Mouse (Mus musculus) large intestine, adult 2 months (tissue): ENCODE measurements around the gene Polr2l. TPM values are rescaled to one million over a fixed set of nuclear protein-coding genes. Genes with fewer than 3 reads are reported as not detected.

Experiments used
- DNase-seq: peaks from one replicate; pipeline ENCODE4 v3.0.0-alpha.2; 2012; ENCODE audit warnings: low read depth, low spot score
- WGBS: fragments of 180-500 bp; shearing (Covaris S2); methylation state at CpG from one replicate; pipeline ENCODE4 v1.1.7; 2018; 5-methylcytosine and 5-hydroxymethylcytosine counted together
- polyA plus RNA-seq: library from polyadenylated mRNA; depleted of rRNA; stranded (reverse); fragments of >200 nt; gene quantifications from 2 replicates; pipeline ENCODE4 v1.2.3, GENCODE M21; 2012

The Polr2l gene
- polyA plus RNA-seq, 1 experiment = 43.9 TPM

- no peak for DNase-seq
- WGBS = 84% methylated on average over 2 of the region's 2 CpGs
Observed at GRCm38 (mm10) chr7:141485606-141486005, 10.7 kb upstream of the Polr2l start.

GRCm38 (mm10) chr7:141485186-141485585 lies 10.3 kb upstream of the Polr2l start:
- WGBS = 86% methylated on average over 2 of the region's 2 CpGs
- DNase-seq = no peak

GRCm38 (mm10) chr7:141484186-141485120 lies 9.5 kb upstream of the Polr2l start:
- no peak for DNase-seq
- WGBS = 80% methylated on average over 5 of the region's 5 CpGs

GRCm38 (mm10) chr7:141483114-141483653 lies 8.3 kb upstream of the Polr2l start:
- 56% methylated on average over 6 of the region's 6 CpGs for WGBS
- no peak for DNase-seq

- 30% methylated on average over 11 of the region's 11 CpGs for WGBS
- no peak for DNase-seq
Observed at GRCm38 (mm10) chr7:141482531-141483024, 7.6 kb upstream of the Polr2l start.

DNA sequence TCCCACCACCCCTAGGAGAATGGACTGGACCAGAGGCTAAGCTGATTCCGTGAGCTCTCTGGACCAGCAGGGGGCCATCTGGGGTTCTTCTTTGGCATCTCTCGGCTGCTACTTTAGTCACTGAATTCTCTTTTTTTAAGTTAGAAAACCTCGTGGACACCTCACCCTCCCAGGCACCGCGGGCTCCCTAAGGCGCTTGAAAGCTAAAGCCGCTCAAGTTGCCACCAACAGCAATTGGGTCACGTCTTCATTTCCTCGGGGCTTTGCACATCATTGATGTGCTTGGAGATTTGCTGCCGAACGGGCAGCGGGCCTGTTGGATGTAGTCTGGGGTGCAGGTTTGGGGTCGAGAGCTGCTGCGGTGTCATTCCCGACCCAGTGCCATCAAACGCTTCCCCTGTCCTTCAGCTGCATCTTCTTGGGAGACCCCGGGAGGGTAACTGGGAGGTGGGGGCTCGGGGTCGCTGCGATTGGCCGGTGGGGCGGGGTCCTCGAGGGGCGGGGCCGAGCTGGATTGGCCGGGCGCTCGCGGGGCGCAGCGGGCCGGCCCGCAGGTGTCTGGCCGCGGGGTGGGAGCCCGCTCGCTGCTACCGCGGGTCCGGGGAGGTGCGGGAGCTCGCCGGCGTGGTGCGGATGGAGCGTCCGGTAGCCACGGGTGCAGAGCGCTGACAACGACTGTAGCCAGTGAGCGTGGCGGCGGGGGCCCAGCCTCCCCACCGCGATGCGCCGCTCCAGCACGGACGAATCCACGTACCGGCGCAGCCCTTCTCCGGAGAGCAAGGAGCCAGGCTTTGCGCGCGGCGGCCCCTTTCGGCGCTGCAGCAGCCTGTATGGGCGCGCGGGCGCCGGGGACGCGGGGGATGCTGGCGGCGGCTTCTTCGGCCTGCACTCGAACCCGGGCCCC lies 6.8 kb upstream of the Polr2l start:
- WGBS = 2% methylated on average over 81 of the region's 81 CpGs
- DNase-seq = no peak

DNA sequence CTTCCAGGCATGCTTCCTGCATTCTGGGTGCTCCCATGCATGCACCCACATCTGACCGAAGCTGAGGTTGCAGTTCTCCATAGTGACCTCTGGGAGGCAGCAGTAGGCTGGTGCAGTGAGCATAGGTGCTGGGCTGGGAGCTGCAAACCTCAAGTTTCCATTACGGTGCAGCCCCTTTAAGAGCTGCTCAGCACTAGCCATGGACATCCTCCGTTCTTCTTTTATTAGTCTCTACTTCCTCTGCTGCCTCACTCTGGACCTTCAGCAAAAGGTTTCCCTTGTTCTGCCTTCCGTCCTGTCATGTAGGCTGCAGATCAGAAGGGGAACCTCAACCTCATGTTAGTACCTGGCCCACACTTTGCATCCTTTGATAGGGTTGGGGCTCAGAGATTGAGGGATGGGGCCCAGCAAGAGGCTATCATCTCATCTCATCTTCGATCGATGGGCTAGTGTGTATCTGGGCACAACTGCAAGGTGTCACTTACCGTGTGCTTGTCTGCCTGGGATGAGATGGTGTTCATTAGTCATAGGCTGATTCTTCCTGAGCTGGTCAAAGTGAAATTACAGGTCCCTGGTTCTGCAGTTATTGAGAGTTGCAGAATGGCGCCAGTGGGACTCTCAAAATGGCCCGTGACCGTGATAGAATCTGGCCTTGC lies 6.0 kb upstream of the Polr2l start:
- 12% methylated on average over 10 of the region's 10 CpGs for WGBS
- DNase-seq = no peak

DNA sequence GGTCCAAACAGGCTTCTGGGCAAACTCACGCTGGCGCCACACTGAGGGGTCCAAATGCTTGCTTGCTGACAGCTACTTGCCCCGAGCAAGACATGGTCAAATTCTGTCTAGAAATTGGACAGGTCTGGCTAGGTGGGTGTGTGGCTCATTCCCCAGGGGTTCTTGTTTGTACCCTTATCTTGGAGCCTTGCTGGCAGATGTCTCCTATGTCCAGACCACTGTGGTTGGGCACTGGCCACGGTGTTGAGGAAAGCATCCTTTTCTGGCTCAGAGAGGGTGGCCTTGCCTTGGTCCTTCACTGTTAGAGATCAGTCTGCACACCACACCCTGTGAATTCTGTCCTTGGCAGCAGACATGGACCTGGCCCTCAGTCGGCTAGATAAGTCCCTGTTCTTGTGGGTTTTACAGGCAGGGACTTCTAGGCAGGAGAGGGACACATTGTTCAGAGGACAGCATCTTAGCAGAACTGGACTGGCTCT lies 3.4 kb upstream of the Polr2l start:
- no peak for DNase-seq

DNA sequence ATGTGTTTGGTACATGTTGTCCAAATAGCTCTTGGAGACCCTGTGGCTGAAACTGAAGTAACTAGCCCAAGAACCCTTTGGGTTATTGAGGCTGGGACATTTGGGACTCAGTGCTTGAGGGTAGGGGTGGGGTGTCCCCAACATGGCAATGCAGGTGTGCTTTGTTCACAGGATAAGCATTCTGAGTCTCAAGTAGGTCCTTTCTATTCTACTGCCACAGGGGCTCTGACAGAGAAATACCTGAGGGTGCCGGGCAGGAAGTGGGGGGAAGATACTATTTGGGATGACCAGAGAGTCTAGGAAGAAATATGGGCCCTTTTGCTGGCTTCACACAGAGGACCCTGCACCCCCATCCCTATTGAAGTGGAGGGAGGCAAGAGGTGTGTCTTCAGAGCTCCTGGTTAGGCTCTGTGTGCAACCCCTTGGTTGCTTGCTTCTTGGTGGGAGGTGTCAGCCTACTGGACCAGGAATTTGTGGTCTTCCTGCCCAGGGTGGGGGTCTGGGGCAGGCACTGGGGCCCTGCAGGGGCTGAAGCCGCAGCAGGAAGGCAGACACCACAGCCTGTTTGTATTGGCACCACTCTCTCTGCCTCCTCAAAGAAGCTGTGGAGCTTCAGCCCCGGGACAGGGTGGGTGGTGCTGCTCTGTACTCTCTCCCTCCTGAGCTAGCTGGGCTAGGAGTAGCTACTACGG lies 2.8 kb upstream of the Polr2l start:
- WGBS = 35% methylated on average over 4 of the region's 4 CpGs
- DNase-seq = no peak

More for the DNA sequence above, 3.4 kb upstream of the Polr2l start:
- WGBS = 44% methylated on average over 5 of the region's 5 CpGs

DNA sequence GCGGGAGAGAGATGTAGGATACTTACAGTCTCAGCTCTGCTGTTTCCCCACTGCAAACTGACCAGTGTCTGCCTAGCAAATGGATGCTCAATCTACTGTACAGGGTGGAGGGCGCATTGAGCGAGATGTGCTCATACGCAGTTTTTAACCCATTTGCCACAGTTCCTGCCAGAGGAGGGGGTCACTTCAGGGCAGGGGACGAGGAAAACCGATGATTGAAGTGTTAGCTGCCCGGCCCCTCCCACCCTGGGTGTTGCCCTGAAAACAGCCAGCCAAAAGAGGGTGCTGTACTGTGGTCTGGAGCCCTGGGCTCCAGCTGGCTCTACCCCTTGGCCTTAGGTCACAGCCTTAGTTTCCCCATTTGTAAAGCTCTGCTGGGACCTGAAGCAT lies 2.0 kb upstream of the Polr2l start:
- DNase-seq = no peak
- WGBS = 9% methylated on average over 7 of the region's 7 CpGs

DNA sequence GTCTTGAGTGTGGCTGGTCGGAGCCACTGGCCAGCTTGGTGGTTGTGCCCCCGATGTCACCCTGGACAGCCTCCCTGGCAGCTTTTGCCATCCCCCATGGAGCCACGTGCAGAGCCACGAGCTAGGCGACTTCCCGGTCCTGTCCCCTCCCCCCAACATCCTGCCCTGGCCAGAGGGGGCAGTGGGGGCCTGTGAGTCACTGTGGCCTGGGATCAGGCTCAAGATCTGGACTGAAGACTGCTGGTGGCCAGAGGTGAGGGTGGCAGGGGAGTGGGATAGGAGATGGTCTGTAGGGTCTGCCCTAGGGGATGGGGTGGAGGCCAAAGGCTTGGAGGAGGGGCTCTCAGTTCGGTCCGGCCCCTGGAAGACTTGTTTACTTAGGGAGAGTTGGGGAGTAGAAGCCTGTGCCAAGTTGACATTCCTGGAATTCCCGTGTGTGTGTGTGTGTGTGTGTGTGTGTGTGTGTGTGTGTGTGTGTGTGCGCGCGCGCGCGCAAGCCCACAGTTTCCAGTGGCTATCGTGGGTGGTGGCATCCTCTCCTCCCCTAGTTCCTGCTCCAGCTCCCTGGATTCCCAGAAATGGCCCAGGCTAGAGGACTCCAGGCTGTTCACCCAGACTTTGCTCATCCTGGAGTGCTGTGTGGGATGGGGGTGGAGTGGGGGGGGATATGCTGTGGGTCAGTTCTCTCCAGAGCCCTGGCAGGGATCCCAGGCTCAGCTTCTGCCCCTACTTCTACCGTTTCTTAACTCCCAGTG lies 1.5 kb upstream of the Polr2l start:
- WGBS = 3% methylated on average over 17 of the region's 17 CpGs
- no peak for DNase-seq

- WGBS = under 1% methylated on average over 12 of the region's 12 CpGs
- DNase-seq = no peak
Observed at GRCm38 (mm10) chr7:141475805-141476158, 850 bp upstream of the Polr2l start.

GRCm38 (mm10) chr7:141474160-141474559 lies 772 bp downstream of the Polr2l start:
- DNase-seq = no peak
- 4% methylated on average over 5 of the region's 5 CpGs for WGBS

DNA sequence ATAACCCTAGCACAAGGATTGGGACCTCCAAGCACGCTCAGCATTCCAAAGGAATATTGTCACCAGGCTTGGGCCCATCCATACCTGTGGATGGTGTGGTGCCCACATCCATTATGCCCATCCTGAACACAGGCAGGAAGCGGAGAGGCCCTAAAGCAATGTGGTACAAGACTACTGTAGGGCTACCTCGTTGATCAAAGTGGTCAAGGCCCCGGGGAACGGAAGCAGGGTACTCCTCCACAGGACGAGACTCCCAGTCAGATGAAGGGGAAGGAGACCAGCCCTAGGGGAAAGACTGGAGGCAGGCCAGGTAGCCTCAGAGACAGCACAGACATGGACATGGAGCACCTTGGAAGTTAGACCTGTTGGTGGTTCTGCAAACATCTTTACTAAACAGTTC lies 2.2 kb downstream of the Polr2l start:
- 84% methylated on average over 6 of the region's 6 CpGs for WGBS
- DNase-seq = no peak

GRCm38 (mm10) chr7:141472226-141472625 lies 2.7 kb downstream of the Polr2l start:
- 68% methylated on average over 6 of the region's 6 CpGs for WGBS

DNA sequence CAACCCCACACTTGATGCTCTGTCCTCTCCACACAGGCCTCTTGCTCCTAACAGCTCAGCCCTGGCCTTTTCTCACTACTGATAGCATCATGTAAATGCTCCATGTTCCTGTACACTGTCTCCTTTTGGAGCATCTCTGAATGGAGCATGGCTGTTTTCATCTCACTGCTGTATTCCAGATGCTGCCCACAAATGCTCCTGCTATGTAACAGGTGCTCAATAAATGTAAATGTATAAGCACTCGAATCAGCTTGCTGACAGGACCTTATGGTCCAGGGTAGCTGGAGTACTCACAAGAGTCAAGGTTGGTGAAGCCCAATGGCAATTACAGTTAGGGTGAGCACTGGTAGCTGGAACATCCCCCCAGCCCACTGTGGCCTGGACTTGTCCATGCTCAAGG lies 3.7 kb downstream of the Polr2l start:
- no peak for DNase-seq
- WGBS = 86% methylated on average over 1 of the region's 1 CpGs

More at GRCm38 (mm10) chr7:141472226-141472625, 2.7 kb downstream of the Polr2l start:
- no peak for DNase-seq

DNA sequence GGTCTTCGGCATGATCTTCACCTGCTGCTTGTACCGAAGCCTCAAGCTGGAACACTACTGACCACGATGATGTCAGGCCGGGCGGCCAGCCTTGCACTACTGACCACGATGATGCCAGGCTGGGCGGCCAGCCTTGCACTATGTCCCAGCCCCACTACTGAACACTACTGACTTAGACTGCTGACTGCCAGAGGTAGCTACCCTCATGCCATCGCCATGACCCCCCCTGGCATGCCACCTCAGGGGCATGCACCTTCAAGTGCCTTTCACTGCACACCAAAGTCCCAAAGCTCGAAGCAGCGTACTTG lies 4.3 kb downstream of the Polr2l start:
- no peak for DNase-seq
- WGBS = 92% methylated on average over 10 of the region's 10 CpGs

DNA sequence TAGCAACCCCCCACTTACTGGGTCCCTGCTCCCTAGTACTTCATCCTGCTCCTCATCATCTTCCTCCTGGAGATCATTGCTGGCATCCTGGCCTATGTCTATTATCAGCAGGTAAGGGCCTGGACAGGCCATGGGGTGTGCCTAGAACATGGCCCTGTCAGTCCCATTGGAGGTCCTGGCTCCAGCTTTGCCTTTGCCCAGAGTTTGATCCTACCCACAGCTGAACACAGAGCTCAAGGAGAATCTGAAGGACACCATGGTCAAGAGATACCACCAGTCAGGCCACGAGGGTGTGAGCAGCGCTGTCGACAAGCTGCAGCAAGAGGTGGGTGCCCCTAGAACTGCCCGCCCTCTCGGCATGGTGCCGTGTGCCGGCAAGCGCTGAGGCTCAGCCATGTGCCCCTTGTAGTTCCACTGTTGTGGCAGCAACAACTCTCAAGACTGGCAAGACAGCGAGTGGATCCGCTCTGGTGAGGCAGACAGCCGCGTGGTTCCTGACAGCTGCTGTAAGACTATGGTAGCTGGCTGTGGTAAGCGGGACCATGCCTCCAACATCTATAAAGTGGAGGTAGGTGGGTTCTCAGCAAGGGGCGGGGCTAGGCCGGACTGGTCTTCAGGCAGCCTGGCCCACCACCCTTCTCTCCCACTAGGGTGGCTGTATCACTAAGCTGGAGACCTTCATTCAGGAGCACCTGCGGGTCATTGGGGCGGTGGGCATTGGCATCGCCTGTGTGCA lies 4.9 kb downstream of the Polr2l start:
- no peak for DNase-seq
- WGBS = 93% methylated on average over 18 of the region's 18 CpGs
